Mouse (Mus musculus) ES-E14 (cell line): ENCODE measurements around the gene Smco4.
"Not testable (repeated sequence)": the region's sequence is repeated elsewhere in the genome, so short reads cannot be mapped to it uniquely, and the experiment has no call there.

Source experiments
- MAFK ChIP-seq: IDR thresholded peaks from 2 replicates; pipeline ENCODE4 v1.6.1; 2014; ENCODE audit warnings: mild to moderate bottlenecking, low read depth, low read length, inconsistent platforms; ENCODE audit not compliant: insufficient read depth
- ZC3H11A ChIP-seq: IDR thresholded peaks from 2 replicates; pipeline ENCODE4 v1.6.1; 2012; ENCODE audit warnings: low read depth, mild to moderate bottlenecking, inconsistent platforms, low read length, borderline replicate concordance

- not testable (repeated sequence) for TF ChIP-seq ZC3H11A, MAFK
Measured at GRCm38 (mm10) chr9:15551073-15551472, 57.8 kb downstream of the Smco4 start.
